Mouse (Mus musculus) intestine, embryonic 14.5 days (tissue): Measurements from ENCODE around the gene Fhod1. TPM values are rescaled to one million over a fixed set of nuclear protein-coding genes. Genes with fewer than 3 reads are reported as not detected.

ENCODE experiments used
- ATAC-seq: fragments of 200-750 bp; cut with Nextera tagmentation; replicated peaks from 2 replicates; pipeline ENCODE4 v1.8.0; 2017; ENCODE audit warnings: low read depth, moderate number of reproducible peaks, moderate TSS enrichment, moderate library complexity; ENCODE audit not compliant: low FRiP score, low TSS enrichment
- DNase-seq: peaks from one replicate; pipeline ENCODE4 v3.0.0-alpha.2; 2018; ENCODE audit warnings: low spot score
- H3K27ac ChIP-seq: fragments of 300-500 bp; sonication (generic); 2 replicates; pipeline ENCODE4 v1.5.1; 2014; ENCODE audit warnings: low read depth, mild to moderate bottlenecking, control low read depth
- H3K27me3 ChIP-seq: fragments of 300-500 bp; sonication (generic); replicated peaks from 2 replicates; pipeline ENCODE4 v1.6.1; 2014; ENCODE audit warnings: low read length, control low read depth; ENCODE audit not compliant: control insufficient read depth, insufficient read depth
- H3K36me3 ChIP-seq: fragments of 300-500 bp; sonication (generic); 2 replicates; pipeline ENCODE4 v1.6.1; 2014; ENCODE audit warnings: low read length, control low read depth; ENCODE audit not compliant: control insufficient read depth, insufficient read depth
- H3K4me1 ChIP-seq: fragments of 300-500 bp; sonication (generic); replicated peaks from 2 replicates; pipeline ENCODE4 v1.6.1; 2014; ENCODE audit warnings: low read length, control low read depth, mixed read lengths; ENCODE audit not compliant: control insufficient read depth, insufficient read depth
- H3K4me2 ChIP-seq: fragments of 300-500 bp; sonication (generic); 2 replicates; pipeline ENCODE4 v1.6.1; 2014; ENCODE audit warnings: low read length
- H3K4me3 ChIP-seq: fragments of 300-500 bp; sonication (generic); 2 replicates; pipeline ENCODE4 v1.5.1; 2014; ENCODE audit warnings: low read depth, low read length, control low read depth, mixed read lengths
- H3K9ac ChIP-seq: fragments of 300-500 bp; sonication (generic); 2 replicates; pipeline ENCODE4 v1.6.1; 2014; ENCODE audit warnings: mild to moderate bottlenecking, low read length
- H3K9me3 ChIP-seq: fragments of 300-500 bp; sonication (generic); 2 replicates; pipeline ENCODE4 v1.6.1; 2016; ENCODE audit warnings: low read length, control low read depth; ENCODE audit not compliant: control insufficient read depth
- WGBS: fragments of 180-500 bp; shearing (Covaris S2); extraction: QIAGEN DNeasy Blood & Tissue Kit; methylation state at CpG from one replicate; pipeline ENCODE4 v1.1.7; 2014; 5-methylcytosine and 5-hydroxymethylcytosine counted together
- microRNA counts: library from miRNA; unstranded; fragments of <30 nt; microRNA quantifications from one replicate; lab custom pipeline; 2016
- microRNA-seq: library from miRNA; unstranded; fragments of <30 nt; microRNA quantifications from one replicate; pipeline ENCODE4, GENCODE M21; 2016
- polyA plus RNA-seq: library from polyadenylated mRNA; unstranded; fragments of >200 nt; fragmentation: Nextera tagmentation; extraction: Ambion mirVana; gene quantifications from 2 replicates; pipeline ENCODE4 v1.2.1, GENCODE M21; 2014

Fhod1 gene
- polyA plus RNA-seq, 1 experiment from 2014 or later: 3.5 TPM

DNA sequence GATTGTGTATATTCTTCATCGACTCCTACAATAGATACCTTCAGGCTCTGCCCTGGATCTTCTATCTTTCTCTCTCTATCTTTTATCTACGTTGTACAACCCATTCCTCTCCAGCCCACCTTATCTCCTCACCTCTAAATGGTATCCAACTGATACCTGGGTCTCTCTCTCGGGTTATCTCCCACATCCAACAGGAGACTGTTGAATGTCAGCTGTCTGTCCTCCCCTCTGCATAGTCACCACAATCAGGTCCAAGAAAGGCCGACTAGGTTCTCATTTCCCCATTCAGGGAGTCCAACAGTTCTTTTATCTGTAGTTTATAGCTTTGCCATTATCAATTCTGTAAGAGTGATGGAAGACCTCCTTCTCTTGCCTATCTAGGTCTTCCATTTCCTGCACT is 65.5 kb downstream of the Fhod1 start:
- DNase-seq (no peak), ATAC-seq (no peak)
- WGBS: 79% methylated on average over 4 of the region's 4 CpGs
- H3K9ac ChIP-seq: no peak overlapping the region
- no peak overlapping the region for H3K4me2 ChIP-seq
- H3K4me1 ChIP-seq: no peaks in the 10 kb centered on the region
- H3K9me3 ChIP-seq: no peaks in the 10 kb centered on the region
- H3K27me3 ChIP-seq: peaks cover 30% of the 10 kb centered on the region
- H3K4me3 ChIP-seq: no peak overlapping the region
- no peak overlapping the region for H3K27ac ChIP-seq
- H3K36me3 ChIP-seq: peaks cover 20% of the 10 kb centered on the region

DNA sequence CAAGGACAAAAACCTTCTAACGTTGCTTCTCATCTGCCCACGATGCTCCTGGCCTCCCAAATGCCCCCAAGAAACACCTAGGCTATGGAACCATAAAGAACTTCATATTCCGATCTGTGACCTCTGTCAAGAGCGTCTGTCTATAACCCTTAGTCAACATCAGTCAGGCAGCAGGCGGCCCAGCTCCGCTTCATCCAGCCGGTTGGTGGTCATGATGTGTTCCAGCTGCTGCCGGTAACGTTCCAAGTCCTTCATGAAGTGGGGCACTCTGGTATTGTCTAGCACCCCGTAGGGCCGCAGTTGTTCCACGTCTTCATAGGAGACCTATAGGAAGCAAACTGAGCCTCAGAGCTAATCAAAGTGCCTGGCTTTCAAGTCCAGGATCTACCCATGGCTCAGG is 65.9 kb downstream of the Fhod1 start:
- H3K4me2 ChIP-seq: no peak overlapping the region

DNA sequence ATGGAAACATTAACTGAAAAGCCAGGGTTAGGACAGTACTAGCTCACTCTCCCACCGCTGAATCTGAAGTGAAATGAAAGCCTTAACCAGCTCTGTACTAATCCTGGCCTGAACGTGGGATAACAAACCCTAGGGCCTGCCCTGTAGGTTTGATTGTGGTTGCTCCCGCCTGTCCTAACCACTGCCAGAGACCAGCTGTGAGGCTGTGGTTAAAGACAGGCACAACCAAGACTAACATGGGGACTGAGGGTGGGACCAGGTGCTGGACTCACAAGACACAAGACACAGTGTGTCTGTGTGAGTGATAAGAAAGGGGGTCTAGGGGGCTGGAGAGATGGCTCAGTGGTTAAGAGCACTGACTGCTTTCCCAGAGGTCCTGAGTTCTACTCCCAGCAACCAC is 67.2 kb downstream of the Fhod1 start:
- Histone ChIP-seq H3K27me3 (peaks cover 47% of the 10 kb centered on the region), H3K9me3 (no peaks in the 10 kb centered on the region), H3K4me2 (no peak overlapping the region), H3K27ac (no peak overlapping the region), H3K9ac (no peak overlapping the region), H3K4me1 (peaks cover 3% of the 10 kb centered on the region; the same call in 1 of the 2 replicates), H3K36me3 (peaks cover 20% of the 10 kb centered on the region), H3K4me3 (no peak overlapping the region)
- ATAC-seq: no peak
- DNase-seq: no peak
- WGBS: 81% methylated on average over 3 of the region's 3 CpGs

More for the DNA sequence above, 65.9 kb downstream of the Fhod1 start:
- ATAC-seq: no peak
- DNase-seq: no peak
- Histone ChIP-seq H3K27ac (no peak overlapping the region), H3K9me3 (no peaks in the 10 kb centered on the region), H3K4me3 (no peak overlapping the region), H3K9ac (no peak overlapping the region), H3K27me3 (peaks cover 35% of the 10 kb centered on the region), H3K36me3 (peaks cover 20% of the 10 kb centered on the region), H3K4me1 (no peaks in the 10 kb centered on the region)
- WGBS: 84% methylated on average over 12 of the region's 12 CpGs

MicroRNAs within 50 kb of the gene (microRNA counts, 519-probe panel; counts per million panel counts)
- 2,954 counts per million, percentile 33 among the panel's probes with 10 or more counts for microRNA mmu-miR-328 (lab: Ali Mortazavi, UCI)

Small RNAs within 50 kb of the gene (microRNA-seq; reads per million reads assigned to microRNA genes)
- not detected for gene Gm27320
- 258 reads per million, percentile 67 among the genes with 10 or more reads in this experiment for gene Mir328

Other genes starting within 250 kb of the Fhod1 start
- gene Ces4a, start 216.2 kb downstream of the Fhod1 start, polyA plus RNA-seq: not detected in 2 replicates
- gene Cbfb, start 177.3 kb downstream of the Fhod1 start, polyA plus RNA-seq: 52.5 and 62.8 TPM in 2 replicates
- 29.5 and 29.8 TPM in 2 replicates for gene D230025D16Rik, start 122.8 kb downstream of the Fhod1 start, polyA plus RNA-seq
- gene B3gnt9, start 92.8 kb downstream of the Fhod1 start, polyA plus RNA-seq: 19.1 and 20.3 TPM in 2 replicates
- gene Tradd, start 83.3 kb downstream of the Fhod1 start, polyA plus RNA-seq: 26.2 and 26.8 TPM in 2 replicates
- 4.5 and 4.9 TPM in 2 replicates for gene Fbxl8, start 83.3 kb downstream of the Fhod1 start, polyA plus RNA-seq
- 0.35 TPM in 1 of 2 replicates, not detected in the other for gene Hsf4, start 78.2 kb downstream of the Fhod1 start, polyA plus RNA-seq
- gene Nol3, start 71.8 kb downstream of the Fhod1 start, polyA plus RNA-seq: 1.3 and 1.4 TPM in 2 replicates
- gene 4931428F04Rik, start 58.1 kb downstream of the Fhod1 start, polyA plus RNA-seq: 9.1 and 11.7 TPM in 2 replicates
- gene Exoc3l, start 51.9 kb downstream of the Fhod1 start, polyA plus RNA-seq: 9.8 and 10.1 TPM in 2 replicates
- gene E2f4, start 50.3 kb downstream of the Fhod1 start, polyA plus RNA-seq: 114 and 119 TPM in 2 replicates
- 16.8 and 17.7 TPM in 2 replicates for gene Elmo3, start 42.4 kb downstream of the Fhod1 start, polyA plus RNA-seq
- 1.9 and 2.3 TPM in 2 replicates for gene Lrrc29, start 21.7 kb downstream of the Fhod1 start, polyA plus RNA-seq
- gene Tmem208, start 21.6 kb downstream of the Fhod1 start, polyA plus RNA-seq: 136 and 138 TPM in 2 replicates
- gene Slc9a5, start 890 bp upstream of the Fhod1 start, polyA plus RNA-seq: 1.5 and 2.3 TPM in 2 replicates
- gene Plekhg4, start 25.3 kb upstream of the Fhod1 start, polyA plus RNA-seq: 0.19 and 0.27 TPM in 2 replicates
- gene Kctd19, start 65.5 kb upstream of the Fhod1 start, polyA plus RNA-seq: 0.11 TPM in 1 of 2 replicates, not detected in the other
- 0.11 and 0.16 TPM in 2 replicates for gene Lrrc36, start 65.6 kb upstream of the Fhod1 start, polyA plus RNA-seq
- 36.2 and 39.8 TPM in 2 replicates for gene Tppp3, start 123.6 kb upstream of the Fhod1 start, polyA plus RNA-seq
- gene Zdhhc1, start 148.9 kb upstream of the Fhod1 start, polyA plus RNA-seq: 25.0 and 25.2 TPM in 2 replicates
- 3.1 and 3.8 TPM in 2 replicates for gene Hsd11b2, start 170.8 kb upstream of the Fhod1 start, polyA plus RNA-seq
- gene Atp6v0d1, start 218.1 kb upstream of the Fhod1 start, polyA plus RNA-seq: 72.7 and 78.5 TPM in 2 replicates